Mouse (Mus musculus) kidney, postnatal 4 days (tissue): Measurements from ENCODE around the gene Serpina3n.
"Not testable (repeated sequence)": the region's sequence is repeated elsewhere in the genome, so short reads cannot be mapped to it uniquely, and the experiment has no call there.

Experiments used
- DNase-seq, 2 experiments: peaks; one replicate each; pipeline ENCODE4 v3.0.0; 2021; ENCODE audit warnings: mixed read lengths in 2 of 2

Gene Serpina3n

GRCm38 (mm10) chr12:104433951-104434735 lies 27.6 kb downstream of the Serpina3n start:
- peak; percentile 33 to 52 for DNase-seq

GRCm38 (mm10) chr12:104440087-104440760 lies 33.7 kb downstream of the Serpina3n start:
- peak; percentile 92 to 93 for DNase-seq

GRCm38 (mm10) chr12:104443716-104444115 lies 37.2 kb downstream of the Serpina3n start:
- DNase-seq, result no peak

- not testable (repeated sequence) for DNase-seq
Observed at GRCm38 (mm10) chr12:104447056-104447455, 40.5 kb downstream of the Serpina3n start.

GRCm38 (mm10) chr12:104448099-104448498 lies 41.6 kb downstream of the Serpina3n start:
- DNase-seq, result peak; percentile 77 to 79

GRCm38 (mm10) chr12:104450257-104450656 lies 43.7 kb downstream of the Serpina3n start:
- no peak for DNase-seq

GRCm38 (mm10) chr12:104453002-104453401 lies 46.5 kb downstream of the Serpina3n start:
- no peak for DNase-seq

GRCm38 (mm10) chr12:104459377-104459776 lies 52.8 kb downstream of the Serpina3n start:
- peak; percentile 30 to 36 for DNase-seq

- DNase-seq, result peak in 1 of 2 experiments; percentile 26
Observed at GRCm38 (mm10) chr12:104461372-104461771, 54.8 kb downstream of the Serpina3n start.
